Mouse (Mus musculus) gastrocnemius, postnatal 36 days (tissue): Measurements from ENCODE around the gene Rabep1. TPM values are rescaled to one million over a fixed set of nuclear protein-coding genes. Genes with fewer than 3 reads are reported as not detected.
A peak's percentile ranks its signal among the peaks of the same experiment; 100 is the strongest.
"Not testable (repeated sequence)": the region's sequence is repeated elsewhere in the genome, so short reads cannot be mapped to it uniquely, and the experiment has no call there.

Source experiments
- DNase-seq, 2 experiments: peaks; one replicate each; pipeline ENCODE4 v3.0.0; 2022
- intact Hi-C: fragments of 180-260 bp; cut with DNase I; formaldehyde crosslinking; loops from one replicate; pipeline ENCODE4 v1.15.1; 2025
- total RNA-seq, 2 experiments: library from RNA; stranded (reverse); gene quantifications; 2 replicates each; pipeline ENCODE4 v1.2.3; 2021

Gene Rabep1
- total RNA-seq, 2 experiments from 2014 or later: 27.0 to 31.3 TPM

DNA sequence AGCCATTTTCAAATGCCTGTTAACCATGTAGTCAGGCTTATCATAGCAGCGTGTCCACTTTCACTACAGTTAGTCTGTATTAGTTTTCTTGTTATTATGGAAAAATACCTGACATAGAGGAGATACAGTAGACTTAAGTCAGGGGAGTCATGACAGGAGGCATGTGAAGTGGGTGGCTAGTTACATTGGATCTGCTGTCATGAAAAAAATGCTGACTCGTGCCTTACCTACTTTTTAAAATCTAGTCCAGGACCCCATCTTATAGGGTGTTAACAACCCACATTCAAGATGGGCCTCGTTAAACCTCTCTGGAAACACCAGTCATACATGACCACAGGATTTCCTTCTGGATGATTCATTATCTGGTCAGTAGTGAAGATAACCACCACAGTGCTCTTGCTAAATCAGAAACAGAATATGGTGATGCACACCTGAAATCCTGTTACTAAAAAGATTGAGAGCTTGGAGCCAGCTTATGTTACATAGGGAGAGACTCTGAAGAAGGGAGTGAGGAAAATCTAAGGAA, 38.4 kb downstream of the Rabep1 start:
- no peak for DNase-seq
- intact Hi-C loops: no loop called here

DNA sequence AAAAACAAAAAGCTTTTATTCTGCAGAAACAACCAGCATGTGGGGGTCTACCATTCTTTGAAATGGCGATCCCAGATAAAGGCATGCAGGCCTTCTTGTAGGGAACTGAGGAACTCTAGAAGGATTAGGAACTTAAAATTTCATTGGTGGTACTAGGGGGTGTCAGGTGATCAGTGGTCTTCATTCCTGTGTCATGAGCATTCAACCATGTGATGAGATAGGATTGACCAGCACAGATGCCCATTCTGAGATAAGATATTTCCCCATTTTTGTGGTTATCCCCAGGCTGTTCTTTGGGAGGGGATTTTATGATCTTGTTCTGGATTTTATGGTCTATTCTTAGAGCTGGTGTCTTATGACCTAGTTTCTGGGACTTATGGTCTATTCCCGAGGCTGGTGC, 46.1 kb downstream of the Rabep1 start:
- intact Hi-C loops: no loop called here
- no peak for DNase-seq

GRCm38 (mm10) chr11:70891616-70892015, 47.0 kb downstream of the Rabep1 start:
- intact Hi-C loops: no loop called here
- DNase-seq: no peak

DNA sequence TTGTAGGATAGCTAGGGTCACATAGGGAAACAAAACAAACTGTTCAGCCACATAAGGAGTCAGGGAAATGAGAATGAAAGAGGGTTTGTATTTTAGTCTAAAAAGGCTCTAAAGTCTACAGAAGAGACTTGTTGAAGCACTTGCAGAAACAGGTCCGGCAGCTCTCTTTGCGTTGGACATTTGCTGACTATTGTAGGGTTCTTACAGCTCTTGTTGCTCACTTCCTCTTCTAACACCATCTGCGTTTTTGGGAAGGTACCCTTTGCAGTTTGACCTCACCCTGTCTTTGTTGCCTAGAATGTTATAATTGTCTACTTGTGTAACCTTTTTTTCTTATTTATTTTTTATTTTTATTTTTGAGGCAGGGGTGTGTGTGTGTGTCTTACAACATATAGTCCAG, 53.1 kb downstream of the Rabep1 start:
- intact Hi-C loops: no loop called here
- DNase-seq: no peak

DNA sequence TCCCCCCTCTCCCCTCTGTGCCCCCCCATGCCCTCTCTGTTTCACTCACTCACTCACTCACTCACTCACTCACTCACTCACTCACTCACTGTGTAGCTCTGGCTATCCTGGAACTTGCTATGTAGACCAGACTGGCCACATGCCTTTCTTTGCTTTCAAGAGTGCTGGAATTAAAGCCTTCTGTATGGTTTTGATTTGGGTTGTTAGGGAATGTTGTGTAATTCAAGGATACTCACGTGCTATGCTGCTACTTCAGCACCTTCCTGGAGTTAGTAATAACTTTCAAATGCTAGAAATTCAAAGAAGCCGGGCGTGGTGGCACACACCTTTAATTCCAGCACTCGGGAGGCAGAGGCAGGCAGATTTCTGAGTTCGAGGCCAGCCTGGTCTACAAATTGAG, 53.6 kb downstream of the Rabep1 start:
- intact Hi-C loops, DNase-seq: not testable (repeated sequence)

DNA sequence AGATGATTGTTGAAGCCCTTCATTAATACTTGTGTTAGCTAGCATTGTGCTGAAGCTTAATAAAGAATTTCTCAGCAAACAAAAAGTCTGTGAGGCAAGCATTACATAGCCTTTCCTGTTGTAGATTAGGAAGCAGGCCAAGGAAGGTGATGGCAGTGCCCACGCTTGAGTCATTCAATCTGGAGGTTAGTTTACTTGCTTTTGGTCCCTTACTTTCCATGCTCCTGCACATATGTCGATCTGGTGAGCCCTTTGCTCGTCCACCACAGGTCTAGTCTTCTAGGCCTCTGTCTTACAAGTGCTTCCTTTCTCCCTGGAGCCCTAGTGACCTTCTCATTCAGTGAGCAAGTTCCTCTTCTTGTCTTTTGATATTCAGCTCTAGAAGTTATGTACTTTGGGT, 62.1 kb downstream of the Rabep1 start:
- DNase-seq: no peak
- intact Hi-C loops: no loop called here

- DNase-seq: no peak
- intact Hi-C loops: no loop called here
Measured at GRCm38 (mm10) chr11:70911323-70911722, 66.7 kb downstream of the Rabep1 start.

GRCm38 (mm10) chr11:70911920-70912319, 67.3 kb downstream of the Rabep1 start:
- intact Hi-C loops: no loop called here
- DNase-seq: no peak

DNA sequence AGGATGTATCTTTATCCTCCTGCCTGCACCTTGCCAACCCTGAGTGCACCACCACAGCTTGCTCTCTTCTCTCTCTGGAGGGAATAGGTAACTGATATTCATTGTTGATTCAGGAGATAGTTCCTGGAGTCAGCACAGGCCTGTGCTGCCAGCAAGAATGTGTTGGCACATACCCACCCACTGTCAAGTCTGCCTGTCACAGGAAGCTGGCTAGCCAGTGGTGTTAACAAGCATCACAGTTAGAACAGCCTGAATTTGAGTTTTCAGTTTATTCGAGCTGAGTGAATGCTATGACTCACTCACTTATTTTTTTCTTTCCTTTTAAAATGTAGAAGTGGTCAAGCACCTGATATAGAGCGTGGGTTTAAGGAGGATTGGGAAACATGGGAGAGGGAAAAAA, 73.3 kb downstream of the Rabep1 start:
- intact Hi-C loops: no loop called here
- no peak for DNase-seq

DNA sequence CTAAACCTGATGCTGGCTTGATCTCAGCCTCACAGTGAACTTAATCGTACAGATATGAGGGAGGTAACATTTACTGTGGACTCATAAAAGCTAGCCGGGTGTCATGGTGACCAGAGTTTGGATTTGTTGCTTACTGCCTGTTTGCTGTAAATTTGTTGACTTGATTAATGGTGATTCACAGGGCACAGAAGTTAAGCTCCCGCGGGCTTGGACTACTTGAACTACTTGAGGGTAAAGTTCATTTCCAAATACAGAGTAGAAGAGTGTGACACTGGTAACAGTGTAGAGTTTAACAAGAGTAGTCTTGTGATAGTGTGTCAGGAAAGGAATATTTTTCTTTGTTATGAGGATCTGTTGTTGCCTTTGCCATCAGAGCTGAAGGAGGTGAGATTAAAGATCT, 74.9 kb downstream of the Rabep1 start:
- no peak for DNase-seq
- intact Hi-C loops: no loop called here

DNA sequence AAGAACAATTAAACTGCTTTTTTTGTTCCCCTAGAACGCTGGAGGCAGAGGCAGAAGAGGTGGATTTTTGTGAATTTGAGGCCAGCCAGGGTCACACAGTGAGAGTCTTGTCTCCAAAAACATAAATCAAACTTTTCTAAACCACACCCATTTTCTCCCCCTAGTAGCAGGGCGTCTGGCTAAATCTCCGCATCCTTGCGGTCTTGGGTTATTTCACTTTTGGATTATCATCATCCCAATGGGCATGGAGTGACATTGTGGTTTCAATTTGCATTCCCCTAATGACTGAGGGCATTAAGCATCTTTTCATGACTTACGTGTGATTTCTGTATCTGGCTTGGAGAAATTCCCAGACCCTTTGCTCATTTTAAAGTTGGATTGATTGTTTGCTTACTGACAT, 86.9 kb downstream of the Rabep1 start:
- intact Hi-C loops: no loop called here
- DNase-seq: no peak

DNA sequence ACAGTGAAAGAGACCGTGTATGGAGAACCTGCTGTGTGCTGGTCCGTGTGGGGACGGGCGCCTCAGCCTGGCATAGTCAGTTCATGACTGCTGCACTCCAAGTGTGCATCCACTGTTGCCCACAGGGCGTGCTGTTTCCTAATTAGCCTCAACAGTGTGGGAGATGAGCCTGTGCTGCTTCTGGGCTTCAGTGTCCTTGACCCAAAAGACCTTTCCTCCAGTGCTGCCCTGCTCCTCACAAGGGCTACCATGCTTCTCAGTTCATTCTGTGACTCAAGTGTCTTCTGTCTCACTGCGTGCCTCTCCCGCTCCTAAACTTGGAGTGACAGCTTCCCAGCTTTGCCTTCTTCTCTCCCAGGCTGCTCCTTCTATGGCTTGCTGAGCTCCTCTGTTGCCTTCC, 90.7 kb downstream of the Rabep1 start:
- no peak for DNase-seq
- intact Hi-C loops: no loop called here

- DNase-seq: no peak
- intact Hi-C loops: no loop called here
Measured at GRCm38 (mm10) chr11:70942596-70942995, 98.0 kb downstream of the Rabep1 start.

GRCm38 (mm10) chr11:70943651-70944050, 99.1 kb downstream of the Rabep1 start:
- DNase-seq: no peak
- intact Hi-C loops: no loop called here

DNA sequence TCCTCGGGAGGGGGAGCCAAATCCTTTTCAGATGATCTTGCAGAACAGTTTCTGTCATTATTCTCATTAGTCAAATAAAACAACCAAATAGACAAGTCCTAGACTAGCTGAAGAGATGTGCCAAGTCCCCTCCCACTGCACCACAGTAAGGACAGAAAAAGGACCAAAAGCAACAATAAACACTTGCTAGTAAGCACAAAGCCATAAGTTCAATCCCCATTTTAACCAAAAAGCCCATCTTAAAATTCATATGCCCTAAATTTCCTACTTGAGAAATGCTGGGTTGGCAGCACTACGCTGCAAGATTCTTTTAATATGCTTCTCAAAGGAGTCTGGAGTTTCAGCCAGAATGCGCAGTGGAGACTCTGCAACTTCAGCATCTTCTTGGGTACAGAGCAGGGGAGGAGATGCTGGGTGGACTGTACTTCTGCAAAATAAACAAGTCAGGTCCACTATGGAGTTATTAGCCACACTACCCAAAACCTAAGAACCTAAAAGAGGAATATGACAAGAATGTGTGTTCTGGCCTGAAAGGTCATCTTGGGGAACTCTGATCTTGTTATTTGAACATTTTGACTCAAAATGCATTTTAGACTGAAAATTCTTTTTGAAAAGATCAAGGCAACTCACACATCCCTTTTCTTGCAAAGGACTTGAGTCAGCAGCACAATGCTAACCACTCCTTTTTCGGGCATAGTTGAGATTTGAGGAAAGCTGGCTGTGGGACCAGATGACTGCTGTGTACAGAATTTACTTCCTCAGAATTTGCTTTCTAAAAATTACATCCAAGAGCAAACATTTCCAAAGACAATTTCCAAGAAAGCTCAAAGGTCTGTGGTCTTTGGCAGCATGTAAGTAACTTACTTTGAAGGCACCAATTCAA, 100.6 kb downstream of the Rabep1 start:
- DNase-seq: no peak
- intact Hi-C loops: no loop called here

- DNase-seq: no peak
Measured at GRCm38 (mm10) chr11:70954711-70955110, 110.1 kb downstream of the Rabep1 start.

DNA sequence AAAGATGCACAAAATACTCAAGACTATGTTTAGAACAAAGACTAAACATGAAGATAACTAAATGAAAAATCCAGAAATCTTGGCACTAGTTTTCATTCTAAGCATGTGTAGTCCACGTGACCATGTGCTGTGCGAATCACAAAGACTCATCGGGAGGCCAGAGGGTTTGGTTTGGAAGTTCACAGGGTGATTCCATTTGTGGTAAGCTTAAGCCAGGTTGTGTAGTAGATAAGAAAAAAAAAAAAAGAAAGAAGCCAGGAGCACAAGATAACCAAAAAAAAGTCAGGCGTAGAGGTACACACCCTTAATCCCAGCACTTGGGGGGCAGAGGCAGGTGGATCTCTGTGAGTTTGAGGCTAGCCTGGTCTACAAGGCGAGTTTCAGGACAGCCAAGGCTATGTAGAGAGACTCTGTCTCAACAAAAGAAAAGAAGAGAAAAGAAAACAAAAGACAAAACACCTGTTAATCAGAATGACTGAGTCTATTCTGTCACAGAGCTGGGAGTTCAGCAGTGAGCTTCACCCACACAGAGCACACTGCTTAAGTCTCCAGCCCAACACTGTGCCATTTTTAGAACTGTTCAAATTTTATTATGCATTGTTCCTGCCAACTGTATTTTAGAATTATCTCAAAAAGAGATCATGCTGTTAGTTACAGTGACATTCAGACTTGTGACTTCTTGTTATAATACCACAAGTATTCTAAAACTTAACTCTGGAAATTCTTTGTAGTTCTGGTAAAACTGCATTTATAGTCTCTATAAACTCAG, 116.4 kb downstream of the Rabep1 start:
- no peak for DNase-seq
- intact Hi-C loops: no loop called here

More at GRCm38 (mm10) chr11:70954711-70955110, 110.1 kb downstream of the Rabep1 start:
- intact Hi-C loops: no loop called here

DNA sequence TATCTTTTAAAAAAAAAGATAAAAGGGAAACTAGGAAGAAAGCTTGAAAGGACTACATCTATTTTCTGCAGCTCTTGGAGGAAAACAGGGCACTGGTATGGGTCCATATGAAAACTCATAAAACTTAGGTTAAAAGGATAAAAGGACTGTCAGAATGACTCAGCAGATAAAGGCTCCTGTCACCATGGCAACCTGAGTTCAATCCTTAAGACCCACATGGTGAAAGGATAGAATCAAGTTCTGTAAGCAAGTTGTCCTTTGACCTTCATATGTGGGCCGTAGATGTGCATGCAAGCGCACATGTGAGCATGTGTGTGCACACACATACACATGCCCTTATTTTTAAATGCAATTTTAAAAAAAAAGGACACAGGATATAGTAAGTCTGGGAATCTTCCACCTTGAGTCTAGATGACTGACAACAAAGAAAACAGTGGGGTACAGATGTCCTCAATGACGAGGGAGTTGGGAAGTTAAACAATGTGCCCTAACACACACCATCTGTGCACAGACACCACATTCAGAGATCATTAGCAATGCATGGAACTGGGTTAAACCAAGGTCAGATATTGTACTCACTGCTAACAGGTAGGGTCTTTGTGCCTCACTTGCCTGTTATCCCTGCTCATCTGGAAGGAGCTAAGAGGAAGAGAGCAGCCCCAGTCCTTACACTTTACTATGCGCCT, 119.8 kb downstream of the Rabep1 start:
- DNase-seq: no peak
- intact Hi-C loops: no loop called here

GRCm38 (mm10) chr11:70969271-70969794, 124.8 kb downstream of the Rabep1 start:
- intact Hi-C loops: no loop called here
- DNase-seq: no peak

DNA sequence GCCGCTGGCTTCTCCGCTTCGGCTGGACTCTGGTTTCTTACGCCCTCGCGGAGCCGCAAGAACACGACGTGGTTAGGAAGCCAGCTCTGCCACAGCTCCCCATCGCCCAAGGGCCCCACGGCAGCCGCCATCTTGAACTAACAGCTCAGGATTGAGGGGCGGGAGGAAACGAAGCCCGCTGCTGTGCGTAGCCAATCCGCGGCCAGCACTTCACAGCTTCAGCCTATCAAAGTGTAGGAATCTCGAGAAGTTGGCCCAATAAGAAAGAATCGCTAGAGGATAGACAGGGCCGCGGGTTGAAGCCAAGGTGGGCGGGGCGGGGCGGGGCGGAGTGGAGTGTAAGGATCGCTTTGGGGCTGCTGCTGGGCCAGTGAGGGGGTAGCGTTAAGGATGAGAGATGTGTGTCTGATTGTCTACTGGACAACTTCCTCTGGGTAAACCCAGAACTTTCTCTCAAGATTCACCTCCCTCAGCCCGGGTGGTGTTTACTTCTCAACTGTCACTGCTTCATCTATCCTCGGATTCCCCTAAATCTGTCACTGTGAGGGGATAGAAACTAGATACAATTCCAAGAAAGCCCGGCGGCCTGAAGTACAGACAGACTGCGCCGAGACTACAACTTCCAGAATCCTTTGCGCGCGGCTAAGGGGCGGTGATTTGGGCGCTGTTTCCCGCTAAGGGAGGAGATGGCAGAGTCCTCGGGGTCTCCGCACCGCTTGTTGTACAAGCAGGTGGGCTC, 125.4 kb downstream of the Rabep1 start, which contains the start of the genes Nup88 and Rpain:
Nup88 (minus strand) TSS at position 153 of the 739 bp plus-strand sequence.
Rpain (plus strand) TSS at position 393 of the 739 bp plus-strand sequence.
- intact Hi-C loops: no loop called here
- DNase-seq: peak; percentile 85 to 87
